Mouse (Mus musculus): ENCODE results near the gene Fmnl1. TPM values are rescaled to one million over a fixed set of nuclear protein-coding genes. Genes with fewer than 3 reads are reported as not detected.

The Fmnl1 gene
- polyA plus RNA-seq, 1 experiment, result 63.7 TPM

DNA sequence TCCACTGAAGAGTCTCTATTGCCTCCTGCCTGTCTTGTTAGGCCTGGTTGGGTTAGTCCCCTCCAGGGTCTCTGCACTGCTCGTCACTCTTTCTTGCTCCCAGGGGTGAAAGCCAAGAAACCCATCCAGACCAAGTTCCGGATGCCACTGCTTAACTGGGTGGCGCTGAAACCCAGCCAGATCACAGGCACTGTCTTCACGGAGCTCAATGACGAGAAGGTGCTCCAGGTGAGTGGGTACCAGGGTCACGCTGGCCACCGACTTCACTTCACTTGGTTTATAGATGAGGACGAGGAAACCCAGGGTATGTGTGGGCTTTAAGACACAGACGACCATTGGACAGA lies 22.9 kb downstream of the Fmnl1 start:
- peak in 1 of 2 experiments; percentile 34 for DNase-seq
- peak overlapping the region; percentile 78 for H3K4me3 ChIP-seq (replicated peaks; ENCODE audit: insufficient read depth, low read depth, low read length)
- H3K27me3 ChIP-seq (ENCODE audit: control insufficient read depth, insufficient read depth, low read length), result no peaks in the 10 kb centered on the region
- TF ChIP-seq POLR2A (IDR thresholded peaks at IDR 0.05; ENCODE audit: borderline replicate concordance, insufficient read depth, low read length), result no peak
- WGBS, result 44% methylated on average over 9 of the region's 9 CpGs
- H3K27ac ChIP-seq (ENCODE audit: insufficient read depth, low read length), result peak overlapping the region; percentile 68
- H3K4me1 ChIP-seq (ENCODE audit: control insufficient read depth, insufficient read depth, low read length), result peaks cover 40% of the 10 kb centered on the region

DNA sequence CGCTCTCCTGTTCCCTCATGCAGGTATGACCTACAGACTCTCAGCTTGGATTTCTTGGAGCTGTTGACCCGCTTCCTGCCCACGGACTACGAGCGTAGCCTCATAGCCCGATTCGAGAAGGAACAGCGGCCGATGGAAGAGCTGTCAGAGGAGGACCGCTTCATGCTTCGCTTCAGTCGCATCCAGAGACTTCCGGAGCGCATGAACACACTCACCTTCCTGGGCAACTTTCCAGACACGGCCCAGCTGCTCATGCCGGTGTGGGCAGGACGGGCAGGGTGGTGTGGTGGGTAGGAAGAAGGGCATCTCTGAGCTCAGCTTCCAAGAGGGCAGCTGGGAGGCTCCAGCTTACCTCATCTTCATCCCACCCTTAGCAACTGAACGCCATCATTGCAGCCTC lies 24.3 kb downstream of the Fmnl1 start:
- peak overlapping the region; percentile 57 for H3K27ac ChIP-seq (ENCODE audit: insufficient read depth, low read length)
- H3K4me3 ChIP-seq (replicated peaks; ENCODE audit: insufficient read depth, low read depth, low read length), result no peak overlapping the region
- no peaks in the 10 kb centered on the region for H3K27me3 ChIP-seq (ENCODE audit: control insufficient read depth, insufficient read depth, low read length)
- WGBS, result 53% methylated on average over 18 of the region's 18 CpGs
- no peak for TF ChIP-seq POLR2A (IDR thresholded peaks at IDR 0.05; ENCODE audit: borderline replicate concordance, insufficient read depth, low read length)
- no peak for TF ChIP-seq CTCF (IDR thresholded peaks at IDR 0.05; ENCODE audit: borderline replicate concordance, insufficient read depth, low read depth, low read length)
- DNase-seq, result peak; percentile 54 to 55
- H3K4me1 ChIP-seq (ENCODE audit: control insufficient read depth, insufficient read depth, low read length), result peaks cover 38% of the 10 kb centered on the region

DNA sequence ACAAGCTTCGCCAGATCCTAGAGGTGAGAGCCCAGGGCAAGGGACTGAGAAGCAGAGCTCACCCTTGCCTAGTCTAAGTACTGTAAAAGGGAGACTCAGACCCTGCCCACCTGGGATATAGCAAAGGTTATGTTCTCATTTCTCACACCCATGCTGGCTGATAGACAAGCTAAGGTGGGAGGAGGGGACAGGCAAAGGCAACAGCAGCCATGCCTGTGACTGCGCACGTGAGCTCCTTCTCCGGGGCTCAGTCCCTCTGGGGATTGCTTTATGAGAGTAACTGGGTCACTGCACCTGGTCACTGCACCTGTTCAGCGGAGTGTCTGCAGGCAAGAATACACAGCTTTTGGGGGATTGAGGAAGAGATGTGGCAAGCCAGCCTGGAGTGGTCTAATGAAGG lies 24.7 kb downstream of the Fmnl1 start:
- 43% methylated on average over 5 of the region's 5 CpGs for WGBS
- peaks cover 40% of the 10 kb centered on the region for H3K4me1 ChIP-seq (ENCODE audit: control insufficient read depth, insufficient read depth, low read length)
- peak; percentile 49 to 51 for DNase-seq
- H3K27me3 ChIP-seq (ENCODE audit: control insufficient read depth, insufficient read depth, low read length), result no peaks in the 10 kb centered on the region
- H3K27ac ChIP-seq (ENCODE audit: insufficient read depth, low read length), result peak overlapping the region; percentile 57
- H3K4me3 ChIP-seq (replicated peaks; ENCODE audit: insufficient read depth, low read depth, low read length), result no peak overlapping the region
- TF ChIP-seq POLR2A (IDR thresholded peaks at IDR 0.05; ENCODE audit: borderline replicate concordance, insufficient read depth, low read length) (no peak), CTCF (IDR thresholded peaks at IDR 0.05; ENCODE audit: borderline replicate concordance, insufficient read depth, low read depth, low read length) (no peak)

DNA sequence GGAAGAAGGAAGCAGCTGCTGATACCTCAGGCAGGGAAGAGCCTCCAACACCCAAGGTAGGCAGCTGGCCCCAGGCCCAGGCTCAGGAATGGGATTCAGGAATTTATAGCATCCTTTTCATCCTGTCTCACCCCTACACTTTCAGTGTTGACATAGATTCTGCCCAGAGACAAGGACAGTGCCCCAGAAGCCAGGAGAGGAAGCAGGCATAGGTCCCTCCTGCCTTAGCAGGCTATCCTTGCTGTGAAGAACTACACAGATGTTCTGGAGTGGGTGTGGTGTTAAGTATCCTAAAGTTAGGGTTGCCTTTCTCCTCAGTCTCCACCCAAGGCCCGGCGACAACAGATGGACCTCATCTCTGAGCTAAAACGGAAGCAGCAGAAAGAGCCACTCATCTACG lies 26.4 kb downstream of the Fmnl1 start:
- 35% methylated on average over 4 of the region's 4 CpGs for WGBS
- TF ChIP-seq POLR2A (IDR thresholded peaks at IDR 0.05; ENCODE audit: borderline replicate concordance, insufficient read depth, low read length) (no peak), CTCF (IDR thresholded peaks at IDR 0.05; ENCODE audit: borderline replicate concordance, insufficient read depth, low read depth, low read length) (no peak)
- H3K27me3 ChIP-seq (ENCODE audit: control insufficient read depth, insufficient read depth, low read length), result no peaks in the 10 kb centered on the region
- peaks cover 48% of the 10 kb centered on the region for H3K4me1 ChIP-seq (ENCODE audit: control insufficient read depth, insufficient read depth, low read length)
- H3K27ac ChIP-seq (ENCODE audit: insufficient read depth, low read length), result peak overlapping the region; percentile 12
- no peak for DNase-seq
- H3K4me3 ChIP-seq (replicated peaks; ENCODE audit: insufficient read depth, low read depth, low read length), result no peak overlapping the region

DNA sequence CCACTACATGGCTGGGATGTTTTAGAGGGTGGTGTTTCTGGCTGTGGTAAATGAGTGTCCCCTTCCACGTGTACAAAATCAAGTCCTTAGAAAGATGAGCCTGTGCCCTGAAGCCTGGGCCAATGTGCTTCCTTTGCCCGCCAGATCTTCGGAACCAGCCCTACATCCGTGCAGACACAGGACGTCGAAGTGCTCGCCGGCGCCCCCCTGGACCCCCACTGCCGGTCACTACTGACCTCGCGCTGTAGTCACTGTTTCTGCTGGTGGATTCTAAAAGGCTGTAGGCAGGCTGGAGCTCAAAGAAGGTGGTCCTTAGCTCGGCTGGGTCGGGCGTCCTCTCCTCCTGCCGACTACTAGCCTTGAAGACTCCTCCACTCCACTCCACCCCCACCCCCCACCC lies 27.4 kb downstream of the Fmnl1 start:
- WGBS, result 10% methylated on average over 16 of the region's 16 CpGs
- DNase-seq, result peak; percentile 41 to 61
- H3K27ac ChIP-seq (ENCODE audit: insufficient read depth, low read length), result peak overlapping the region; percentile 30
- peak overlapping the region; percentile 85 for H3K4me3 ChIP-seq (replicated peaks; ENCODE audit: insufficient read depth, low read depth, low read length)
- H3K27me3 ChIP-seq (ENCODE audit: control insufficient read depth, insufficient read depth, low read length), result no peaks in the 10 kb centered on the region
- no peak for TF ChIP-seq CTCF (IDR thresholded peaks at IDR 0.05; ENCODE audit: borderline replicate concordance, insufficient read depth, low read depth, low read length)
- peaks cover 48% of the 10 kb centered on the region for H3K4me1 ChIP-seq (ENCODE audit: control insufficient read depth, insufficient read depth, low read length)

DNA sequence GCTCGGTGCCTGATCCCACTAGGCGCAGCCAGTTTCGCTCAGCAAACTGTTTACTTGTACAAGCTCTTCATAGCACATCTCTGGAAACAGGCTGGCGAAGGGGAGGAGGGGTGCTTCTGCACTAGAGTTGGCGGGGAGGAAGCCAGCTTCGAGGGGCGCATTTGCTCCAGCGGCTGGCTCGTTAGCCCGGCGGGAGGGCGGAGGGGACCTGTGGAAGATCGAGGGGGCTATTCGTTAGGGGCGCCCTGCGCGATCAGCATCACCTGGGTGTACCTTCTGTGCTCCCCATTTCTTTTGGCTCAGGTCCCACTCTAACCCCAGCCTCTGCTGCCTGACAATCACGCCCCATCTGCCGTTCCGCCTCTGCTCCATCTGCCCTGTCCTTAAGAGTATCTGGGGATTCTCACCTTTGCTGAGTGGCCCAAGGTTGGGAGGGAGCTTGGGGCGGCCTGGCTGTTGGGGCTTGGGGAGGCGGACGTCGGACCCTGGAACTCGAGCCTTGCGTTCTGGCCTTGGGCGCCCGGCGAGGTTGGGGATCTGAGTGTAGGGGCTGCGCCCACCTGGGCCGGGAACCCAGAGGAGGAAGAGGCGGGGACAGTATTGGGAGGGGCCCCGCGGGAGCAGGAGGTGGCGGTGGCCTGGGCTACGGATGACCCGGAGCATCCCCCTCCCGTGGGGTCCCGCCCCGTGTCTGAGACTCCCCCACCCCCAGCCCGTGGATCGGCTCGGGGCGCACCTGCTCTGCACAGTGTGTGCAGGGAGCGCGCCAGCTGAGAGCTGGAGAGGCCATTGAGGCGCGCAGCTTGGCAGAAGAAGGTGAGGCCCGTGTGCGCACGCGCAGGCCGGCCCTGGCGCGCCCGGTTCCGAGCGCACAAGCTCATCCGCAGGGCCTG lies 28.2 kb downstream of the Fmnl1 start:
- DNase-seq, result peak; percentile 91 to 92
- H3K27me3 ChIP-seq (ENCODE audit: control insufficient read depth, insufficient read depth, low read length), result no peaks in the 10 kb centered on the region
- WGBS, result 2% methylated on average over 58 of the region's 59 CpGs
- peak overlapping the region; percentile 85 for H3K4me3 ChIP-seq (replicated peaks; ENCODE audit: insufficient read depth, low read depth, low read length)
- H3K4me1 ChIP-seq (ENCODE audit: control insufficient read depth, insufficient read depth, low read length), result peaks cover 48% of the 10 kb centered on the region
- H3K27ac ChIP-seq (ENCODE audit: insufficient read depth, low read length), result peak overlapping the region; percentile 99
- peak; percentile 75 for TF ChIP-seq POLR2A (IDR thresholded peaks at IDR 0.05; ENCODE audit: borderline replicate concordance, insufficient read depth, low read length)
- TF ChIP-seq CTCF (IDR thresholded peaks at IDR 0.05; ENCODE audit: borderline replicate concordance, insufficient read depth, low read depth, low read length), result no peak

DNA sequence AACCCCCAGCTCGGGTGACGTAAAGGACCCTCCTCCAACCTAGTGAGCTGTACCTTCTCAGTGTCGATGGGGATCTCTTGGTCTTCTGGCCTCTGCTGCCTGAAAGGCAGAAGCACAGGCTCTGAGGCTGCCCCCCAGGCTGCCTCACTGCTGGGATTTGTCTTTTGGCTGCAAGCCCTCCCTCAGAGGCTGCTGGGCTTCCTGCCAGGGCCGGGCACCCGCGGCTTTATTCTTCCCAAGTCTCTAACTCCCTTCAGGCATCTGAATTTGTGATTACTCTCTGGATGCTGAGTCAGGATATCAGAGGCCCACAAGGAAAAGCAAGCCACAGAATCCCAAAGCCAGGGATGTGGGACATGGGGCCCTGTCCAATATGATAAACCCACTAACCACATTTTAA lies 30.8 kb downstream of the Fmnl1 start:
- 5% methylated on average over 6 of the region's 6 CpGs for WGBS
- Histone ChIP-seq H3K4me3 (replicated peaks; ENCODE audit: insufficient read depth, low read depth, low read length) (no peak overlapping the region), H3K27me3 (ENCODE audit: control insufficient read depth, insufficient read depth, low read length) (no peaks in the 10 kb centered on the region), H3K27ac (ENCODE audit: insufficient read depth, low read length) (peak overlapping the region; percentile 59), H3K4me1 (ENCODE audit: control insufficient read depth, insufficient read depth, low read length) (peaks cover 32% of the 10 kb centered on the region)
- TF ChIP-seq POLR2A (IDR thresholded peaks at IDR 0.05; ENCODE audit: borderline replicate concordance, insufficient read depth, low read length) (no peak), CTCF (IDR thresholded peaks at IDR 0.05; ENCODE audit: borderline replicate concordance, insufficient read depth, low read depth, low read length) (no peak)
- peak; percentile 82 to 83 for DNase-seq

DNA sequence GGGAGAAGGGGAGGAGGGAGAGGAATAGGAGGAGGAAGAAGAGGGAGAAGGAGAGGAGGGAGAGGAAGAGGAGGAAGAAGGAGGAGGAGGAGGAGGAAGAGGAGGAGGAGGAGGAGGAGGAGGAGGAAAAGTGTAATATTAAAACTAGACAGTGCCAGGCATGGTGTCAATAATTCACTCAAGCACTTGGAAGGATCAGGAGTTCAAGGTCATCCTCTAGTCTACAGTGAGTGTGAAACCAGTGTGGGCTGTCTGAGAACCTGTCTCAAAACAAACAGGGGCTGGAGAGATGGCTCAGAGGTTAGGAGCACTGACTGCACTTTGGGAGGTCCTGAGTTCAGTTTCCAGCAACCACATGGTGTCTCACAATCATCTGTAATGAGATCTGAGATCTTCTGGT lies 31.5 kb downstream of the Fmnl1 start:
- H3K27me3 ChIP-seq (ENCODE audit: control insufficient read depth, insufficient read depth, low read length), result no peaks in the 10 kb centered on the region

More for the DNA sequence above, 31.5 kb downstream of the Fmnl1 start:
- Histone ChIP-seq H3K27ac (ENCODE audit: insufficient read depth, low read length) (no peak overlapping the region), H3K4me1 (ENCODE audit: control insufficient read depth, insufficient read depth, low read length) (peaks cover 25% of the 10 kb centered on the region), H3K4me3 (replicated peaks; ENCODE audit: insufficient read depth, low read depth, low read length) (no peak overlapping the region)
- TF ChIP-seq POLR2A (IDR thresholded peaks at IDR 0.05; ENCODE audit: borderline replicate concordance, insufficient read depth, low read length), result no peak
- no peak for TF ChIP-seq CTCF (IDR thresholded peaks at IDR 0.05; ENCODE audit: borderline replicate concordance, insufficient read depth, low read depth, low read length)
- DNase-seq, result no peak

Data from cerebellum, adult 2 months (tissue).